Mouse (Mus musculus) forebrain, postnatal 0 days (tissue): ENCODE results near the gene Csf1. TPM values are rescaled to one million over a fixed set of nuclear protein-coding genes. Genes with fewer than 3 reads are reported as not detected.

Experiments
- ATAC-seq: fragments of 200-750 bp; cut with Nextera tagmentation; 2 replicates; pipeline ENCODE4 v1.8.0; 2017; ENCODE audit warnings: mild to moderate bottlenecking, moderate library complexity
- DNase-seq: peaks from one replicate; pipeline ENCODE4 v3.0.0-alpha.2; 2015
- H3K27ac ChIP-seq: fragments of 300-500 bp; sonication (generic); 2 replicates; pipeline ENCODE4 v1.5.1; 2014; ENCODE audit warnings: low read depth, mild to moderate bottlenecking, antibody characterized with exemption, low read length, moderate library complexity, mixed read lengths
- H3K27me3 ChIP-seq: fragments of 300-500 bp; sonication (generic); 2 replicates; pipeline ENCODE4 v1.6.1; 2014; ENCODE audit warnings: mild to moderate bottlenecking, low read length, mixed read lengths; ENCODE audit not compliant: insufficient read depth
- H3K36me3 ChIP-seq: fragments of 300-500 bp; sonication (generic); 2 replicates; pipeline ENCODE4 v1.6.1; 2014; ENCODE audit warnings: mild to moderate bottlenecking, moderate library complexity; ENCODE audit not compliant: insufficient read depth
- H3K4me1 ChIP-seq: fragments of 300-500 bp; sonication (generic); 2 replicates; pipeline ENCODE4 v1.6.1; 2014; ENCODE audit warnings: antibody characterized with exemption; ENCODE audit not compliant: insufficient read depth
- H3K4me2 ChIP-seq: fragments of 300-500 bp; sonication (generic); 2 replicates; pipeline ENCODE4 v1.6.1; 2014; ENCODE audit warnings: low read depth, mild to moderate bottlenecking, moderate library complexity
- H3K4me3 ChIP-seq: fragments of 300-500 bp; sonication (generic); 2 replicates; pipeline ENCODE4 v1.5.1; 2014; ENCODE audit warnings: low read depth, low read length, mixed read lengths
- H3K9ac ChIP-seq: fragments of 300-500 bp; sonication (generic); 2 replicates; pipeline ENCODE4 v1.6.1; 2014; ENCODE audit warnings: mild to moderate bottlenecking
- H3K9me3 ChIP-seq: fragments of 300-500 bp; sonication (generic); 2 replicates; pipeline ENCODE4 v1.6.1; 2016; ENCODE audit warnings: low read length
- CTCF ChIP-seq: sonication (generic); IDR thresholded peaks from 2 replicates; pipeline ENCODE4 v1.5.1; 2016; ENCODE audit warnings: antibody characterized with exemption, control low read depth, low read depth
- WGBS: fragments of 180-500 bp; shearing (Covaris S2); extraction: QIAGEN DNeasy Blood & Tissue Kit; methylation state at CpG from one replicate; pipeline ENCODE4 v1.1.7; 2014; 5-methylcytosine and 5-hydroxymethylcytosine counted together
- polyA plus RNA-seq: library from polyadenylated mRNA; unstranded; fragments of >200 nt; fragmentation: Nextera tagmentation; extraction: Ambion mirVana; gene quantifications from 2 replicates; pipeline ENCODE4 v1.2.1, GENCODE M21; 2015
- total RNA-seq: library from RNA; depleted of rRNA; stranded (reverse); fragments of >200 nt; gene quantifications from 2 replicates; pipeline ENCODE4 v1.2.3, GENCODE M21; 2014

Gene Csf1
- total and polyA plus RNA-seq, 2 experiments from 2014 or later: 8.6 to 11.7 TPM

DNA sequence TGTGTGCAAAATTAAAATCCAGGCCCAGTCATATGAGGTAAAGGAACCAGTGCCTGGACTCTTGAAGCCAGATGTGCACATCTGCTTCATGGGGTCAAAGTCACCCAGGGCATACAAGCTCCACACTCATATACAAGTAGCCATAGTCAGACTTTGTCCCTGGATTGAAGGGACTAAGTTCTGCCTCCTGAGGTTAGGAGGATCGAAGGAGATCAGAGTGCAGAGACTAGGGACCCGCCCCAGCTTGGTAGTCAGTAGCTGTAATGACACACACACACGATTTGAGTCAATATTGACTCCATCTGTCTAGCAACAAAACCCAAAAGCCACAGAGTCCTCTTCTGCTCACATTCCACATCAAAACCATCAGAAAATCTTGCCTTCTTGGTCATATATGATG, 30.0 kb upstream of the Csf1 start:
- 90% methylated on average over 3 of the region's 3 CpGs for WGBS
- Histone ChIP-seq H3K9me3 (no peaks in the 10 kb centered on the region), H3K4me2 (no peak overlapping the region), H3K4me1 (peaks cover 18% of the 10 kb centered on the region), H3K4me3 (no peak overlapping the region), H3K9ac (no peak overlapping the region), H3K27ac (no peak overlapping the region), H3K27me3 (no peaks in the 10 kb centered on the region), H3K36me3 (no peaks in the 10 kb centered on the region)
- DNase-seq: no peak
- no peak for ATAC-seq
- TF ChIP-seq CTCF: no peak

DNA sequence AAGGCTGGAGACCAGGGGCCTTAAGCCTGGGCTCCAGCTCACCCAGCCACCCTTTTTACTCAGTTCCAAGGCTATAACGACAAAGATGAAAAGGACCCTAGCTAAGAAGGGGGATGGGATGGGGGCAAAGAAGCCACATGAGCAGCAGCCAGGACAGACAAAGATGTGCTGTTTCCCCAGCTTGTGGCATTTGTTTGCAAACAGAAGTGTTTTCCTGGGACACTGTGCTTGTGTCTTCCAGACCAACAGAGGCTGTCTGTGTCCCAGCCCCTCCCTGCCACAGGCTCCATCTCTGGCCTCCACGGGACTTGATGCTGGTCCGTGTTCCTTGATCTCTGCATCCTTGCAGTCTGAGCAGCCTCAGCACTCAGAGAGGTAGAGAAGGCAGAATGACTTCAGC, 28.6 kb upstream of the Csf1 start:
- Histone ChIP-seq H3K4me2 (no peak overlapping the region), H3K9ac (no peak overlapping the region), H3K9me3 (no peaks in the 10 kb centered on the region), H3K27ac (no peak overlapping the region), H3K4me3 (no peak overlapping the region), H3K27me3 (no peaks in the 10 kb centered on the region), H3K36me3 (no peaks in the 10 kb centered on the region), H3K4me1 (peaks cover 18% of the 10 kb centered on the region)
- 55% methylated on average over 3 of the region's 3 CpGs for WGBS
- TF ChIP-seq CTCF: no peak
- DNase-seq (no peak), ATAC-seq (no peak)

- H3K4me2 ChIP-seq: no peak overlapping the region
- no peak overlapping the region for H3K9ac ChIP-seq
- peaks cover 9% of the 10 kb centered on the region; the same call in 1 of the 2 replicates for H3K4me1 ChIP-seq
- H3K9me3 ChIP-seq: no peaks in the 10 kb centered on the region
- no peak overlapping the region for H3K4me3 ChIP-seq
- TF ChIP-seq CTCF: no peak
- no peaks in the 10 kb centered on the region for H3K36me3 ChIP-seq
- H3K27me3 ChIP-seq: no peaks in the 10 kb centered on the region
- 59% methylated on average over 15 of the region's 15 CpGs for WGBS
- DNase-seq (no peak), ATAC-seq (no peak)
- H3K27ac ChIP-seq: no peak overlapping the region
Observed at GRCm38 (mm10) chr3:107787613-107788501, 27.6 kb upstream of the Csf1 start.

GRCm38 (mm10) chr3:107786980-107787612, 26.8 kb upstream of the Csf1 start:
- no peak for DNase-seq
- Histone ChIP-seq H3K27ac (no peak overlapping the region), H3K4me1 (peaks cover 7% of the 10 kb centered on the region; the same call in 1 of the 2 replicates), H3K36me3 (no peaks in the 10 kb centered on the region), H3K4me2 (no peak overlapping the region), H3K9me3 (no peaks in the 10 kb centered on the region), H3K9ac (no peak overlapping the region), H3K4me3 (no peak overlapping the region), H3K27me3 (no peaks in the 10 kb centered on the region)
- no peak for ATAC-seq
- 36% methylated on average over 11 of the region's 11 CpGs for WGBS
- TF ChIP-seq CTCF: no peak

DNA sequence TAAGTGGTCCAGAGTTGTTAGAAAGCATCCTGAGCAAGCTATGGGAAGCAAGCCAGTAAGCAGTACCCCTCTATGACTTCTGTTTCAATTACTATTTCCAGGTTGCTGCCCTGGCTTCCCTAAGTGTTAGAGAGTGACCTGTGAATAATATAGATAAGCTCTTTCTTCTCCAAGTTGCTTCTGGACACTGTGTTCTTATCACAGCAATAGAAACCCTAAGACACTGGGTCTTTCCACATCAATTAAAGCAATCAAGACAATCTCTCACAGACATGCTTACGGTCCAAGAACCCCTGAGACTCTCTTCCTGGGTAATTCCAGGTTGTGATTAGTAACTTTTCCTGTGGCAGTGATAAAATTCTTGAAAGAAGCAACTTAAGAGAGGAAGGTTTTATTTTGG, 26.1 kb upstream of the Csf1 start:
- WGBS: 98% methylated on average over 1 of the region's 1 CpGs
- H3K27ac ChIP-seq: no peak overlapping the region
- no peak for TF ChIP-seq CTCF
- DNase-seq (no peak), ATAC-seq (no peak)
- peaks cover 7% of the 10 kb centered on the region; the same call in 1 of the 2 replicates for H3K4me1 ChIP-seq
- no peak overlapping the region for H3K9ac ChIP-seq
- no peak overlapping the region for H3K4me3 ChIP-seq
- no peaks in the 10 kb centered on the region for H3K9me3 ChIP-seq
- no peaks in the 10 kb centered on the region for H3K27me3 ChIP-seq
- no peaks in the 10 kb centered on the region for H3K36me3 ChIP-seq
- no peak overlapping the region for H3K4me2 ChIP-seq

DNA sequence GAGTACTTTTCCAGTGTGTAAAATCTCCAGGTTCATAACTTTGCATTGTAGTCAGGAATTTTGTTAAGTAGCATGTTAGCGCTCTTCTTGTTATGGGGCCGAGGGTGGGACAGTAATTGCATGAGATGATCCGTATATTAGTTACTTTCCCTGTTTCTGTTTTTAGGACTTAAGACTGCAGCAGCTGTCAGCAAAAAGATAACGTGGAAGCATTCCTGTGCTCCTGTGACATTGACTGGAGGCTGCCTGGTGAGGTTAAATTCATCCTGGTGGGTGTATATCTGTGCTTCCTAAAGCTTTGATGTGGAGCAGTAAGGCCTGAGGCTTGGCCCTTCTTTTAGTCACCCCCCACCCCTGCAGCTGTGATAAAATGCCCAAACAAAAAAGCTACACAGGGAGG, 25.3 kb upstream of the Csf1 start:
- Histone ChIP-seq H3K36me3 (no peaks in the 10 kb centered on the region), H3K4me1 (peaks cover 7% of the 10 kb centered on the region; the same call in 1 of the 2 replicates), H3K27ac (no peak overlapping the region), H3K4me2 (no peak overlapping the region), H3K27me3 (no peaks in the 10 kb centered on the region), H3K9ac (no peak overlapping the region), H3K4me3 (no peak overlapping the region), H3K9me3 (no peaks in the 10 kb centered on the region)
- ATAC-seq (no peak), DNase-seq (no peak)
- no peak for TF ChIP-seq CTCF
- WGBS: 88% methylated on average over 4 of the region's 4 CpGs

DNA sequence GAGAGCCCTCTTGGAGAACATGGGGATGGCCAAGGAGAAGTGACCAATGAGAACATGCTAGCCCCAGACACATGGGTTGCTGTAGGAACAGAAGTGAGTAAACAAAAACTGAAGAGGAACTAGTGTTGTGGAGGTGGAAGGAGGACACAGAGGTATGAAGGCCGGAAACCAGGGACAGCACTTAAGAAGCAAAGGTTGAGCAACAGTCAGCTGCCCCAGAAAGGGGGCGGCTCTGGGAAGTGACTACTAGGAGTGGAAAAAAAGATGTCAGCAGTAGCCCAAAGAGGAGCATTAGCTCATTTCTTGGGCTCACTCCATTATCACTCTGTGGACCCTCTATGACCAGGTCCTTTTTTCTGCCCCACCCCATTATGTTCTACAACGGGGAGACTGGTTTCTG, 23.0 kb upstream of the Csf1 start:
- DNase-seq (no peak), ATAC-seq (no peak)
- Histone ChIP-seq H3K4me3 (no peak overlapping the region), H3K27ac (no peak overlapping the region), H3K4me1 (peaks cover 7% of the 10 kb centered on the region; the same call in 1 of the 2 replicates), H3K36me3 (no peaks in the 10 kb centered on the region), H3K9me3 (no peaks in the 10 kb centered on the region), H3K9ac (no peak overlapping the region), H3K27me3 (no peaks in the 10 kb centered on the region), H3K4me2 (no peak overlapping the region)
- 94% methylated on average over 3 of the region's 3 CpGs for WGBS
- TF ChIP-seq CTCF: no peak
